Mouse (Mus musculus) cerebral cortex, adult 2 months (tissue): ENCODE data around the gene Zcchc10.

Experiments
- WGBS: fragments of 180-500 bp; shearing (Covaris S2); methylation state at CpG from one replicate; pipeline ENCODE4 v1.1.7; 2018; 5-methylcytosine and 5-hydroxymethylcytosine counted together

The Zcchc10 gene

GRCm38 (mm10) chr11:53324512-53324968 lies at the start of gene Zcchc10:
Zcchc10 (plus strand) TSS chr11:53324679.
- under 1% methylated on average over 21 of the region's 21 CpGs for WGBS

- WGBS: 87% methylated on average over 3 of the region's 3 CpGs
Measured at GRCm38 (mm10) chr11:53275358-53275757, 49.1 kb upstream of the Zcchc10 start.

GRCm38 (mm10) chr11:53278411-53278810 lies 46.1 kb upstream of the Zcchc10 start:
- WGBS: 49% methylated on average over 4 of the region's 4 CpGs

GRCm38 (mm10) chr11:53285885-53286284 lies 38.6 kb upstream of the Zcchc10 start:
- WGBS: 80% methylated on average over 6 of the region's 6 CpGs

- 80% methylated on average over 2 of the region's 2 CpGs for WGBS
Measured at GRCm38 (mm10) chr11:53290187-53290586, 34.3 kb upstream of the Zcchc10 start.

- WGBS: 89% methylated on average over 11 of the region's 11 CpGs
Measured at GRCm38 (mm10) chr11:53290871-53291270, 33.6 kb upstream of the Zcchc10 start.

DNA sequence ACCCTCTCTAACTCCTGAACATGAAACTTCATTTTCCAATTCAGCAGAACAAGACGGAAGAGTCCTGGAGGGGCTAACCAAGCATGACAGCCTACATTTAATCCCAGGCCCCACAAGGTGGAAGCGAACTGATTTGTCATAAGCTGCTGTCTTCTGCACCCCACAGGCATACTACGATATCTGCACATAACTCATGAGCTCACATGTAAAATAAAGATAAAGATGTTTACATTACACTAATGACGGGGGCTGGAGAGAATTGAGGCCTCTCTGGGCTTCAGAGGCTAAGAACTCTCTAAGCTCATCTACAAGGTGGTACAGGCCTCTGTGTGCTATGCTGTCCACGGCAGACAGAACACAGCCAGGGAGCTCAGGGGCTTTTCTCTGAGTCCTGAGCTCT lies 30.0 kb upstream of the Zcchc10 start:
- 84% methylated on average over 5 of the region's 5 CpGs for WGBS

DNA sequence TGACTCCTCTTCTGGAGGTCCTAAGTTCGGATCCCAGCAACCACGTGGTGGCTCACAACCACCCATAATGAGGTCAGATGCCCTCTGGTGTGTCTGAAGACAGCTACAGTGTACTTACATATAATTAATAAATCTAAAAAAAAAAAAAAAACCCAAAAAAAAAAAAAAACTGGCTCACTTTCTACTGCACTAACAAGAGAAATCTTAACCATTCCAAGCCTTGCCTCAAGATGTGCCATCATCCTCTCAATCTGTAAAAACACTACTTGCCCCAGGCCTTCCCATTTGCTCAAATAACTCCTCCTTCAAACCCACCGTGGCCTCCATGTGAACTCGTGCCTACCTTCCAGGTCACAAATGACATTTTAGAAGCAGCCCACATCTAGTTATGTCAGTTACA lies 27.6 kb upstream of the Zcchc10 start:
- 67% methylated on average over 4 of the region's 4 CpGs for WGBS

GRCm38 (mm10) chr11:53297947-53298860 lies 26.3 kb upstream of the Zcchc10 start:
- WGBS: 71% methylated on average over 7 of the region's 7 CpGs

DNA sequence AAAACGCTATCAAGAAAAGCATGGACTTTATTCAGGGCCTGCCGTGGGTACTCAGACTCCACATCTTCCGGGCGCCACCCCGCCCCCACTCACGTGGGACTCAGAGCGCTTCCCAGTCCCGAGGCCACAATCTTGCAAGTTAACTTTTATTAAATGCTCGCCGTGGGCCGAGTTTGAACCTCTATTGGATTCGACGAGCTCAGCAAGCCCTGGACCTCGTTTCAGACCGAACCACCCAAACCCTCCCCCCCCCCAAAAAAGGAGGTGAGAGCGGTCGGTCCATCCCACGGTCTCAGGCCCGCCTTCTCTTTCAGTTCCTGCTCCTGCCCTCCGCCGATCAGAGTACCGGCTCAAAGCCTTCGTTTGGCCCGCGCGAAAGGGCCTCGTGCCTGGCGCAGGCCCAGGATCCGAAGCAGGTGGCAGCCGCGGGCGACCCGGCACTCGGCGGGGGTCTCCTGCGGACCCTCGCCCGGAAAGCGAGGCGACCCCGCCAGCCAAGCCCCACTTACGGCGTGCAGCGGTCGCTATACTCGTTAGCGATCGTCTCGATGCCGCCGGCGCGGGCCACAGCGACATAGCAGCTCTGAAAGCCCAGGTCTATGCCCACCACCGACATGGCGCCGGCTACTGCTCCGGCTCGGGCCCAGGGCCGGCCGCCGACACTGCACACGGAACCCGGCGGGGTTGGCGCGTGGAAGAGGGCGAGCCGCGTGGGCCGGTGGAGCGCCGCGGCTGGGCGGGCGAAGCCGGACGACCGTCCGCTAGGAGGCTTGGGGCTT lies 24.7 kb upstream of the Zcchc10 start:
- WGBS: under 1% methylated on average over 79 of the region's 80 CpGs

DNA sequence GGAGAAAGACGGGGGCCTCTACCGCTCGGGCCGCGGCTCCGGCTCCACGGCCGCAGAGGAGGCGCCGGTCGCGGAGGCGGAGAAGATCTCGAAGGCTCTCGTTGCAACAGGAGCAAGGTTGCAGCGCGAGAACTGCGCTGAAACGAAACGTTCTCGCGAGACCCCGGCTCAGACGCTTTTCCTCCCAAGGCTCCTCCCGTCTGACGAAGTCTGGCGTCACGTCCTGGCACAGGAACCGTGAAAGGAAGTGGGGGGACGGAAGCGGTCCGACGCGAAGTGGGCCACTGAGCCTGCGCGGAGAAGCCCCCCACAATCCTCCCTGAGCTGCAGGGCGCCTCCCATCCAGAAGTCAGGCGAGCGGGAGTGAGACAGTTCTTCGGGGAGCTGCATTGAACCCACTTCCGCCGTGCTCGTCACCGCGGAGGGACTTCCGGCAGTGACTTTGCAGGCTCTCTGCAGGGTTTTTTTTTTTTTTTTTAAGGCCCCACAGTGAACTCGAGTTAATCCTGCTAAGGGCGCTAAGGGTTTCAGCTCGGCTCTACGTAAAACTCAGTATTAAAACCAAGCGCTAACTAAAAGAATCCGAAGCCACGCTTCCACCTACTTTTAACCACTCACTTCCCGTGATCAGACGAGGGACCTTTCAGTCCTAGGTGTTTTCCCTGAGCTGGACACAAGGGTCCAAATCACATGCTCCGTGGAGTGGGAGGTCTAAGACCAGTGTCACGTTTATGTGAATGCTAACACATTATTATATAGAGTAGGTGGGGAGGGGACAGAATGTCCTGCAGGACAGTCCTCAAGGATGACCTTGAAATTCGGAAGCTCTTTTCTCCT lies 23.9 kb upstream of the Zcchc10 start, which contains the start of gene Hspa4:
Gene Hspa4 (minus strand): TSS at position 128 of the 837 bp plus-strand sequence.
- under 1% methylated on average over 58 of the region's 58 CpGs for WGBS

DNA sequence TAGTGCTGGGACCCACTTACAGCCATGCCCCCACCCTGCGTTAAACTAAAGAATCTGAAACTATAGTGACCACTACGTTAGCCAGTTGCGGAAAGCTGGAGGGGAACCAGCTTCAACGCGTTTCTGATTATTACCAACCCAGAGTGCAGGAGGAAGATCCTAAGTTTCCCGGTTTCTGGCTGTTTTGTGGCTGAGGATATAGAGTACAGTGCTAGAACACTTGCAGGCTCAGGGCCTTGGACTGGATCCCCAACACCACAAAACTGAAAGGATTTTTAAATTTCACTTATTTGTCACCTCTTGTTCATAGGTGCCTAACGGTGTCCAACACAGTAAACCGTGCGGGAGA lies 23.3 kb upstream of the Zcchc10 start:
- WGBS: 47% methylated on average over 9 of the region's 9 CpGs

DNA sequence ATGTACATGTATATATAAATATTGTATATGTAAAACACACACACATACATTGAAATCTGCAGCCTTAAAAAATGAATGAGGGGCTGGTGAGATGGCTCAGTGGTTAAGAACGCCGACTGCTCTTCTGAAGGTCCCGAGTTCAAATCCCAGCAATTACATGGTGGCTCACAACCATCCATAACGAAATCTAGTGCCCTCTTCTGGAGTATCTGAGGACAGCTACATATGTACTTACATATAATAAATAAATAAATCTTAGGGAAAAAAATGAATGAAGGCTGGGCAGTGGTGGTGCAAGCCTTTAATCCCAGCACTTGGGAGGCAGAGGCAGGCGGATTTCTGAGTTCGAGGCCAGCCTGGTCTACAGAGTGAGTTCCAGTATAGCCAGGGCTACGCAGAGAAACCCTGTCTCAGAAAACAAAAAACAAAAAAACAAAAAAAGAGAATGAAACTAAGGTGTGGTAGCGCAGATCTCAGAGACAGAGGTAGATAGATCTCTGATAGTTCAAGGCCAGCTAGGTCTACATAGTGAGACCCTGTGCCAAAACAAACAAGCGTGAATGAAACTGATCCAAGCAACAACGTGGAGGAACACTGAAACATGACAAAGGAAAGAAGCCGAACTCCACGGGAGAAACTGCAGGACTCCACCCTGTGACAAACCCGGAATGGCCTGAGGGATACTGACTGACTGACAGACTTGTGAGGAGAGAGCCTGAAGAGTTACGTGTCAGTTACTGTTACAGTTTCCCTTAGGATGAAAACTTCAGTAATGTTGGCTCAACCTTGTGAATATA lies 20.2 kb upstream of the Zcchc10 start:
- WGBS: 85% methylated on average over 14 of the region's 14 CpGs

DNA sequence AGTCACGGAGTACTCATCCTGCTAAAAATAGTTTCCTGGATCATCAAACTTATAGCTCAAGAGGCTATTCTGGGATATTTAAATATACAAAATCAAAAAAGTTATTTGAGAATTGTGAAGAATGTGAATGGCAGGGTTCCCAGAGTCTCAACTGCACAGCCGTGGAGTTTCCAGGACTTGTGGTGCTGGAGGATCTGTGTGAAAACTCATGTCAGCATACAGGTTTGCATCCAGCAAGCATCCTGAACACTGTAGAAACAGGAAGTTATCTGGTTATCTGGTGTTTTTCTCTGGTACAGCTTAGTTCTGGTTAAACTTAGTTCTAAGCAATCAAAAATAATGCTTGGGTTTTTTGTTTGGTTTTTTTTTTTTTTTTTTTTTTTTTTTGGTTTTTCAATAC lies 17.5 kb upstream of the Zcchc10 start:
- WGBS: 29% methylated on average over 2 of the region's 2 CpGs

- WGBS: 53% methylated on average over 10 of the region's 10 CpGs
Measured at GRCm38 (mm10) chr11:53307558-53308065, 16.9 kb upstream of the Zcchc10 start.

DNA sequence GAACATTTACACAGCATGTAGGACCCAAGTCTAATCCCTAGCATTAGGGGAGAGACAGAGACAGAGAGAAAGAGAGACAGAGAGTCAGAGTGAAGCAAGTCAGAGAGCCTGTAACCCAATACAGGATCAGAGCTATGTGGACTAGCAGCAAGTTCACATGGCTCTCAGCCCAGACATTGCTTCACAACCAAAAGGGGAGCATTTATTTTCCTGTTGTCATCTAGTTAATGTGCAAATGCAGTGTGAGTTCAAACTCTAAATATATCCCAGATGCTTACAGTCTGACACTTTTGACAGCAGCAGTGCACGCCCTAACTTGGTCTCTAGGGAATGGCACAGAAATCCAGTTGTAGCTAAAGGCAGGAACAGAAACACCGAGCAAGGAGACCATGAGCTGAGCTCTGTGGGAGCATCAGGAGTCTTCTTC lies 15.6 kb upstream of the Zcchc10 start:
- 32% methylated on average over 2 of the region's 2 CpGs for WGBS

DNA sequence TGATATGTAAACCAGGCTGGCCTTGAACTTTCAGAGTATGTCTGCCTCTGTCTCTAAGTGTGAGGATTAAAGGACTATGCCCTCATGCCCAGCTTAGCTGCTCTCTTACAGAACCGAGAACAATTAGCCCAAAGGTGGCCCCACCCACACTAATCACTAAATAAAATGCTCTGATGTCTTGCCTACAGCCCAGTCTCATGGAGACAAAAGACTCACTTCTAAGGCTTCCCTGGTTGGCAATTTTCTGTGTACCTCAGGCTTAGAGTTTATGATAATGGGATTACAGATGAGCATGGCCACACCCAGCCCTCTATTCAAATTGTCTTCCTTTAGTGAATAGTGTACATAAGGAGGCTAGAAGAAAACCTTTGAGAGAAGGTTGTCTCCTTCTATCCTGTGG lies 13.1 kb upstream of the Zcchc10 start:
- 58% methylated on average over 1 of the region's 1 CpGs for WGBS

DNA sequence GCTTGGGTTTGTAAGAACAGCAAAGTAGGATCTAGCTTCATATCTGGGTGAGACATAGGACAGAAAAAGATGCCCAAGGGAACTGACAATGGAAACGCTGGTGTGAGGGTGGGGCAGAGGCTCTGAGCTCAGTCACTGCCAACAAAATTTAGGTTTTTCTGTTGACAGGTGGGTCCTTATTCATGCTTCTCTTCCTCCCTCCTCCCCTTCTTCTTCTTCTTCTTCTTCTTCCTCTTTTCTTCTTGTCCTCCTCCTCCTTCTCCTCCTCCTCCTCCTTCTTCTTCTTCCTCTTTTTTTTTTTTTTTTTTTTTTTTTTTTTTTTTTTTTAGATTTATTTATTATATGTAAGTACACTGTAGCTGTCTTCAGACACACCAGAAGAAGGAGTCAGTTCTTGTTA lies 11.7 kb upstream of the Zcchc10 start:
- 96% methylated on average over 1 of the region's 1 CpGs for WGBS

- 67% methylated on average over 1 of the region's 1 CpGs for WGBS
Measured at GRCm38 (mm10) chr11:53314770-53315173, 9.7 kb upstream of the Zcchc10 start.

DNA sequence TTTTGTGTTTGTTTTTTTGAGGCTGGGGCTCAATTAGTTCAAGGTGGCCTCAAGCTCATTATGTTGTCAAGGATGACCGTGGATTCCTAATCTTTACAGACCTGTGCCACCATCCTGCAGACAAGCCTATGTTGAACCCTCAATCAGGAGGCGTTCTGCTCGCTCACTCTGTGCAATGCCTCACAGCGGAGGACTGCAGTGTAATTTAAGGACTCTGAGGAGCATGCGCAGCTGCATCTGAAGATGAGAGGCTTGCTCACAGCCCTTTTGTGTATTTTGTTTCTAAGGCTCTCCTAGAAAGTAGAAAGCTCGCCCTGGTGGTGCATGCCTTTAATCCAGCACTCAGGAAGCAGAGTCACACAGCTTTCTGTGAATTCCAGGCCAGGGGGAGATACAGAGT lies 7.5 kb upstream of the Zcchc10 start:
- WGBS: 39% methylated on average over 6 of the region's 6 CpGs

- 88% methylated on average over 7 of the region's 7 CpGs for WGBS
Measured at GRCm38 (mm10) chr11:53318041-53318440, 6.4 kb upstream of the Zcchc10 start.
